Mouse (Mus musculus) kidney, adult 2 months (tissue): Measurements from ENCODE around the gene Tango2. TPM values are rescaled to one million over a fixed set of nuclear protein-coding genes. Genes with fewer than 3 reads are reported as not detected.

ENCODE experiments used
- DNase-seq: peaks from one replicate; pipeline ENCODE4 v3.0.0; 2021
- H3K27ac ChIP-seq: fragments of 200-500 bp; 2 replicates; pipeline ENCODE4 v1.5.1; 2012; ENCODE audit warnings: low read depth, low read length, control low read depth, inconsistent platforms; ENCODE audit not compliant: insufficient read depth
- H3K27me3 ChIP-seq: fragments of 200-500 bp; replicated peaks from 2 replicates; pipeline ENCODE4 v1.6.1; 2012; ENCODE audit warnings: mild to moderate bottlenecking, moderate library complexity, low read length, inconsistent platforms; ENCODE audit not compliant: control insufficient read depth, insufficient read depth
- H3K36me3 ChIP-seq: fragments of 200-500 bp; 2 replicates; pipeline ENCODE4 v1.6.1; 2012; ENCODE audit warnings: mild to moderate bottlenecking, moderate library complexity, low read length, inconsistent platforms; ENCODE audit not compliant: control insufficient read depth, insufficient read depth
- H3K4me1 ChIP-seq: fragments of 200-500 bp; 2 replicates; pipeline ENCODE4 v1.6.1; 2011; ENCODE audit warnings: low read length; ENCODE audit not compliant: control insufficient read depth, insufficient read depth
- H3K4me3 ChIP-seq: fragments of 200-500 bp; 2 replicates; pipeline ENCODE4 v1.5.1; 2011; ENCODE audit warnings: mild to moderate bottlenecking, low read depth, low read length, control low read depth; ENCODE audit not compliant: insufficient read depth
- CTCF ChIP-seq: fragments of 200-500 bp; conservative IDR thresholded peaks from 2 replicates; pipeline ENCODE4 v1.5.1; 2011; ENCODE audit warnings: low read depth, mild to moderate bottlenecking, control low read depth, low read length, moderate library complexity, mixed read lengths; ENCODE audit not compliant: insufficient read depth, insufficient read length
- POLR2A ChIP-seq: fragments of 200-500 bp; IDR thresholded peaks from one replicate; pipeline ENCODE4 v1.6.1; 2011; ENCODE audit warnings: low read depth, low read length, control low read depth
- WGBS: fragments of 180-500 bp; shearing (Covaris S2); methylation state at CpG from one replicate; pipeline ENCODE4 v1.1.7; 2018; 5-methylcytosine and 5-hydroxymethylcytosine counted together
- polyA plus RNA-seq: library from polyadenylated mRNA; depleted of rRNA; stranded (reverse); fragments of >200 nt; gene quantifications from 2 replicates; pipeline ENCODE4 v1.2.3, GENCODE M21; 2012

Tango2 gene
- polyA plus RNA-seq, 1 experiment = 147 TPM

GRCm38 (mm10) chr16:18351313-18352055 lies 3.6 kb upstream of the Tango2 start:
- H3K27me3 ChIP-seq = no peaks in the 10 kb centered on the region
- H3K4me1 ChIP-seq = no peaks in the 10 kb centered on the region
- H3K36me3 ChIP-seq = no peaks in the 10 kb centered on the region
- no peak overlapping the region for H3K4me3 ChIP-seq
- H3K27ac ChIP-seq = no peak overlapping the region
- WGBS = 43% methylated on average over 5 of the region's 5 CpGs
- TF ChIP-seq CTCF = peak; percentile 73
- TF ChIP-seq POLR2A = no peak
- peak; percentile 73 for DNase-seq

GRCm38 (mm10) chr16:18349761-18350325 lies 1.9 kb upstream of the Tango2 start:
- DNase-seq = no peak
- H3K27ac ChIP-seq = no peak overlapping the region
- H3K27me3 ChIP-seq = no peaks in the 10 kb centered on the region
- WGBS = 80% methylated on average over 12 of the region's 12 CpGs
- H3K4me1 ChIP-seq = no peaks in the 10 kb centered on the region
- no peak overlapping the region for H3K4me3 ChIP-seq
- H3K36me3 ChIP-seq = no peaks in the 10 kb centered on the region
- TF ChIP-seq CTCF = no peak
- TF ChIP-seq POLR2A = no peak

GRCm38 (mm10) chr16:18348601-18349175 lies 785 bp upstream of the Tango2 start:
- Histone ChIP-seq H3K4me3 (peak overlapping the region; percentile 79), H3K4me1 (no peaks in the 10 kb centered on the region; the same call in 1 of the 2 replicates), H3K36me3 (no peaks in the 10 kb centered on the region), H3K27me3 (no peaks in the 10 kb centered on the region), H3K27ac (no peak overlapping the region)
- no peak for TF ChIP-seq CTCF
- TF ChIP-seq POLR2A = no peak
- DNase-seq = peak; percentile 57
- 3% methylated on average over 28 of the region's 28 CpGs for WGBS

GRCm38 (mm10) chr16:18345243-18345642 lies 2.7 kb downstream of the Tango2 start:
- H3K4me3 ChIP-seq = no peak overlapping the region
- no peaks in the 10 kb centered on the region for H3K36me3 ChIP-seq
- peaks cover 10% of the 10 kb centered on the region; the same call in 1 of the 2 replicates for H3K4me1 ChIP-seq
- H3K27ac ChIP-seq = no peak overlapping the region
- WGBS = 2% methylated on average over 3 of the region's 3 CpGs
- no peaks in the 10 kb centered on the region for H3K27me3 ChIP-seq
- DNase-seq = peak; percentile 95
- TF ChIP-seq POLR2A = no peak
- peak; percentile 97 for TF ChIP-seq CTCF

GRCm38 (mm10) chr16:18343778-18344177 lies 4.1 kb downstream of the Tango2 start:
- no peaks in the 10 kb centered on the region for H3K36me3 ChIP-seq
- WGBS = under 1% methylated on average over 38 of the region's 38 CpGs
- TF ChIP-seq POLR2A = peak; percentile 50
- TF ChIP-seq CTCF = no peak
- H3K27me3 ChIP-seq = no peaks in the 10 kb centered on the region
- peak overlapping the region; percentile 71 for H3K27ac ChIP-seq
- peaks cover 10% of the 10 kb centered on the region; the same call in 1 of the 2 replicates for H3K4me1 ChIP-seq
- DNase-seq = peak; percentile 98
- H3K4me3 ChIP-seq = peak overlapping the region; percentile 86

DNA sequence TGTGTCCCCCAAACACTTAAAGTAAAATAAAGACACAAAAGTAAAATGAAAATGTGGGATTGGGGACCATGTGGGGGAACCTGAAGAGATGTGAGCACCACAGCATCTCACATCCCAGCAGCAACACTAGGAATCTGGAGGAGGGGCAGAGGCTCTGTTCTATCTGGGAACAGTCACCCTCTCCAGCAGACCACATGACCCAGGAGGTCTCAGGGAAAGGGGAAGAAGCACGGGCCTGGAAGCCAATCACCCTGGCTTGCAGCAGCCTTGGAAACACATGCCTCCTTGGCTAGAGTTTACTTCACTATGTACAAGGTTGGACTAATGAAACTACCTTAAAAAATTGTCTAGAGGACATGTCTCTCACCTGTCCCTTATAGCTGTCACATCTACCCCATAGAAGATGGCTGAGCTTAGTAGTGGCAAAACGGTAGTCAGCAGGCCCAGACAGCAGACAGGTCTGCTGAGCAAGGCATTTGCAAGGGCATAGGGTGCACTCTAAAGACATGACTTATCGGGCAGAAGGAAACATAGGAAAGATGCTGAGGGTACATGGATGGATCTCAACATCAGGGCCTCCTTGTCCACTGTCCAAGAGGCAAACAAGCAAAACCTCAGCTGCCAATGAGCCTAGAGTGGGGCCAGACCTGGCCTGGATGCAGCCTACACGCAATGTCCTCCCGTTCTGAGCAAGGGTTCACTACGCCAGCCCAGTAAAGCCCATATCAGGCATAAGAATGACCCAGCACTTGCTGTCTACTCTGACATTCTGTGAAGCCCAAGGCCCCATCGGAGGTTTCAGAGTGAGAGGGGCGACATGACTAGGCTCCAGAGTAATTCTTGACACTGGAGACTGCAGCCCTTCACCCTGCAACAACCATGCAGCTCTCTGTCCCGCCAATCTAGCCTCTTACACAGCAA lies 5.0 kb downstream of the Tango2 start:
- peak; percentile 52 for DNase-seq
- WGBS = 22% methylated on average over 9 of the region's 9 CpGs

More for the DNA sequence above, 5.0 kb downstream of the Tango2 start:
- Histone ChIP-seq H3K4me3 (peak overlapping the region; percentile 86), H3K36me3 (no peaks in the 10 kb centered on the region; the same call in 1 of the 2 replicates), H3K27ac (peak overlapping the region; percentile 71), H3K4me1 (peaks cover 10% of the 10 kb centered on the region; the same call in 1 of the 2 replicates), H3K27me3 (no peaks in the 10 kb centered on the region)
- no peak for TF ChIP-seq CTCF
- TF ChIP-seq POLR2A = no peak
